Mouse (Mus musculus): ENCODE results near the gene Zfp513.
A peak's percentile ranks its signal among the peaks of the same experiment; 100 is the strongest.

Gene Zfp513

DNA sequence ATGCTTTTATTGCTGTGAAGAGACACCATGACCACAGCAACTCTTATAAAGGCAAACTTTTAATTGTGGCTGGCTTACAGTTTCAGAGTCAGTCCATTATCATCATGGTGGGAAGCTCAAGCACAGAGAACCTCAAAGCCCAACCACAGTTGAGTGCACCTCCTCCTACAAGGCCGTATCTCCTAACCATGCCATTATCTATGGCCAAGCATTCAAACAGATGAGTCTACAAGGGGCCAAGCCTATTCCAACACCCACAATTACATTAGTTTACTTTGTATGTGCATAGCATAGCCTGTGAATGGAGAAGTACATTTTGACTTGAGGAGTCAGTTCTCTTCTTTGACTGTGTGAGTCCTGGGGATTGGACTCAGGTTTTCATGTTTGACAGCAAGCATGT lies 37.2 kb downstream of the Zfp513 start:
- no peak for DNase-seq (ENCODE audit: low spot score)

DNA sequence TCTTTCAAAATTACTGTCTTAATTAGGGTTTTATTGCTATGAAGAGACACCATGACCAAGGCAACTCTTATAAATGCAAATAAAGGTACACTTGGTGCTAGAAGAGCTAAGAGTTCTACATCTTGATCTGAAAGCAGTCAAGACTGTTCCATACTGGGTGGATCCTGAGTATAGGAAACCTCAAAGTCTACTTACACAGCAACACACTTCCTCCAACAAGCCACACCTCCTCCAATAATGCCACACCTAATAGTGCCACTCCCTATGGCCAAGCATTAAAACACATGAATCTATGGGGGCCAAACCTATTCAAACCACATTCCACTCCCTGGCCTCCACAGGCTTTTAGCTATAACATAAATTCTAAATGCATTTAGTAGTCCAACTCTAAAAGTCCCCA lies 39.6 kb downstream of the Zfp513 start:
- DNase-seq (ENCODE audit: low spot score), result no peak

- DNase-seq (ENCODE audit: low spot score), result peak; percentile 86
These were observed 48.0 kb downstream of the Zfp513 start, which contains the start of gene Mpv17 for GRCm38 (mm10) chr5:31154152-31154553. Gene Mpv17 (minus strand): TSS chr5:31154251.

- DNase-seq (ENCODE audit: low spot score), result no peak
These were observed 48.5 kb downstream of the Zfp513 start for GRCm38 (mm10) chr5:31153516-31154151.

DNA sequence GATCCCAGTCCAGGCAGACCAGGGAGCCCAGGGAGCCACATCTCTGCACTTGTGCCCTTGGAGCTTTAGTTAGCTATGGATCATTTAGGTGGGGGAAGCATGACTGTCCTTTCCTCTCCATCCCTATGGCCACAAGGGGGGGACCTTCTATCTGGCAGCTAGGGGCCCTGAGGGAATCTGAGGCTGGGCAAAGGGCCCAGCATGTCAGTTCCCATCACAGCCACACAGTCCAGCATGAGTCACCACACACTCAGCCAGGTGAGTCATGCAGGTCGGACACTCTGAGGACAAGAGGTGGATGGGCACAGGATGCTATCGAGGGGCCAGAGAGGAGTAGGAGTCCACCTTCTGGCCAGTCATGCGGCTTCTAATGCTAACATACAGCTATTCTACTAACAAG lies 50.4 kb downstream of the Zfp513 start:
- DNase-seq (ENCODE audit: low spot score), result no peak

GRCm38 (mm10) chr5:31149781-31150180 lies 52.3 kb downstream of the Zfp513 start:
- DNase-seq (ENCODE audit: low spot score), result no peak
